Mouse (Mus musculus): ENCODE measurements around the gene Stkld1.
A peak's percentile ranks its signal among the peaks of the same experiment; 100 is the strongest.

Stkld1 gene

GRCm38 (mm10) chr2:26963923-26964723 is 30.3 kb downstream of the Stkld1 start, which contains the start of gene Rexo4:
Gene Rexo4 (minus strand): TSS chr2:26964386.
- peak; percentile 91 to 95 for DNase-seq (ENCODE audit: low spot score in 2 of 2)

DNA sequence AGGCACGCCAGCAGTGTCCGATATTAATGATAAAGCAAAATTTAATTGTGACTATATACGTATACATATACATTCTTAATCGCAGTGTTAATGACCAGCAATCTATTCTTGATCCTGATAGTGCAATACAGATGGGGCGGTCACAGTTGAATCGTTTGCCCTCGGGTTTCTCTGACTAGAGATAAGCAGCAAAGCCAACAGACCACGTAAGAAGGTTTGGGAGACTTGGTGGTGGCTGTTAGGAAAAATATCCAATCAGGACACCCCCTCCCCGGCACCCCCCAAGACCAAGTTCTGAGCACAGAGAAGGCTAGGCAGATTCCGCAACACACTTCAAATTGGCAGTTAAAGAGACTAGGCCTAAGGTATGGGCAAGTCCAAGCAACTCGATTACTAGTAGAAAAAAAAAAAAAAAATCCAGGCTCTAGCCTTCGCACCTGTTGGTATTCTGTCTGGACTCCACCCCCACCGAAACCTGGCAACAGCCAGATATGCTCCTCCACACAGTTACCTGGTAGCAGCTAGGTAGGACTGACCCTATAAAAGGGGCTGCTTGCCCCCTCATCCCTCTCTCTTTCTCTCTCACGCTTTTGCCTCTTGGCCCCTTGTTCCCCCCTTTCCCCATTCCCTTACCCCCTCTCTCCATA is 31.0 kb downstream of the Stkld1 start:
- DNase-seq (ENCODE audit: low spot score in 2 of 2) = no peak

- DNase-seq (ENCODE audit: low spot score in 2 of 2) = no peak
These were observed 33.4 kb downstream of the Stkld1 start for GRCm38 (mm10) chr2:26967262-26967661.

- DNase-seq (ENCODE audit: low spot score in 2 of 2) = no peak
These were observed 39.3 kb downstream of the Stkld1 start, which contains the start of gene Adamts13 for GRCm38 (mm10) chr2:26973116-26973515. Gene Adamts13 (plus strand): TSS chr2:26973416.

DNA sequence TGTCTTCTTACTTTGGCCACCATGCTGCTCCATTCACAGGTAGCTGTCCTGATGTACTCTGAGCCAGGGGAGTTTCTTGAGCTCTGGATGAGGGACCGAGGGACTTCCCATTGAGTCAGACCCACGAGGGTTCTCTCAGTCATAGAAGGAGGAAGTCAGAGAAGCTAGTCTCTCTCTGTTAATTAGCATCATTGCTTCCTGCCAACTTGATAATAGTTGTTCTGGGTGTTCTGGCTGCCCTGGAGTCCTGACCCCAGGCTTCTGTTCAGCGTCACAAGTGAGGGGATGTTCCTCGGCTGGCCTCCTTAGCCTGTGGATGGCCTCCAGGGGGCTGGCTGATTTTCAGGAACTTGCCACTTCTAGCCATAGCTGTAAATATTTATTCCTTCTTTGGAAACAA is 40.1 kb downstream of the Stkld1 start:
- no peak for DNase-seq (ENCODE audit: low spot score in 2 of 2)

DNA sequence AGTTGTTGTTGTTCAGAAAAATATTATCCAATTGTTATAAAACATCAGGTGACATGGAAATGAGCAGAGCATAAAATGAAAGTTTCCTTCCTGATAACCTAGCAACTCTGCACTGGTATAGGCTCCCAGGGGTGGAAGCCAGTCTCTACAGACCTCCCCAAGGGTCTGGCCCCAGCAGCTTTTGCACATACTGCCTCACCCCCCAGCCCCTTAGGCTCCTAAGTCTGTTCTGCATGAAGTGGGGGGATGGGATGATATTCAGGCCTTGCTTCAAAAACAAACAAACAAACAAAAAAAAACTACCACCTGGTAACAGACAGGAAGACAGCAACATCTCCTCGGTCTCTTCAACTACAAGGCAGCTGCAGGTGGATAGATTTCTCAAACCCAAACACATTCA is 46.5 kb downstream of the Stkld1 start:
- DNase-seq (ENCODE audit: low spot score in 2 of 2) = no peak

DNA sequence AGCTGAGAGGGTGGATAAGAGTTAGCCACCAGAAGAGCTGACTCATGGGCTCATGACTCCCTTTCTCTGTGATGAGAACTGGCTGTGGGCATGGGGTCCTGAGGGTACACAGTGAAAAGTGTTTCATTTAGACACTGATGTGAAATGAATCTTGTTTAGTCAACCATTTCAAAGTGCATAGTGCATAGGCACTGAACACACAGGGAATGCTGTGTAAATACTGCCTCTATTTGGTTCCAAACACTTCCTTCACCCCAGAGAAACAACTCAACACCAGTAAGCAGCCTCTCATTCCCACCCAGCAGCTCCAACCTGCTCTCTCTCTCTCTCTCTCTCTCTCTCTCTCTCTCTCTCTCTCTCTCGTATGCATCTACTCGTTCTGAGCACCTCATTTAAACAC is 50.3 kb downstream of the Stkld1 start:
- DNase-seq (ENCODE audit: low spot score in 2 of 2) = no peak

GRCm38 (mm10) chr2:26984640-26985039 is 50.8 kb downstream of the Stkld1 start:
- no peak for DNase-seq (ENCODE audit: low spot score in 2 of 2)

DNA sequence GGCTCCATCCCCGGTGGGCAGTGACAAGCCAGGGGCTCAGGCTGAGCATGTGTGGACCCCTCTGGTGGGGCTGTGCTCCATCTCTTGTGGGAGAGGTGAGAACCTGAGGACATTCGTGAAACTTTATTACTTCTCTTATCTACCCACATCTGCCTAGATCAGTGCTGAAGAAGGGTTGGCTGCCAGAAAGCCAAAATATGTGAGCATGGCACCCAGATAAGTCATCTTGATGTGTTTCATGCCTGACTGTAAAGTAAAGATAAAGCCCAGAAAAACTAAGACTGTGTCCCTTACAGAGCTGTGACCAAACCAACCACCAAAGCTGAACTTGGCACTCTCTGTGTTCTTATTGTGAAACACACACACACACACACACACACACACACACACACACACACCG is 60.1 kb downstream of the Stkld1 start:
- no peak for DNase-seq (ENCODE audit: low spot score in 2 of 2)

DNA sequence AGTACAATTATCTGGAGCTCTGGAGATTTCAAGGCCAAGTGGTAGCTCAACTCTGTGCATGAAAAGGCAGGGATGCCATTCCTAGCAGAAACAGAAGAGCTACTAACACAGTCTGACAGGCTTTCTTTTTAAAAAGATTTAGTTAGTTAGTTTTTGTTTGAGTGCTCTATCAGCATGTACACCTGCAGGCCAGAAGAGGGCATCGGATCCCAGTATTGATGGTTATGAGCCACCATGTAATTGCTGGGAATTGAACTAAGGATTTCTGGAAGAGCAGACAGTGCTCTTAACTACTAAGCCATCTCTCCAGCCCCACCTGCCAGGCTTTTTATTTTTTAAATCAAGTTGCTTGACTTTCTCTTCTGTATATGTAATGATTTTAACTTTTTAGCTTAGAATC is 63.7 kb downstream of the Stkld1 start:
- no peak for DNase-seq (ENCODE audit: low spot score in 2 of 2)

DNA sequence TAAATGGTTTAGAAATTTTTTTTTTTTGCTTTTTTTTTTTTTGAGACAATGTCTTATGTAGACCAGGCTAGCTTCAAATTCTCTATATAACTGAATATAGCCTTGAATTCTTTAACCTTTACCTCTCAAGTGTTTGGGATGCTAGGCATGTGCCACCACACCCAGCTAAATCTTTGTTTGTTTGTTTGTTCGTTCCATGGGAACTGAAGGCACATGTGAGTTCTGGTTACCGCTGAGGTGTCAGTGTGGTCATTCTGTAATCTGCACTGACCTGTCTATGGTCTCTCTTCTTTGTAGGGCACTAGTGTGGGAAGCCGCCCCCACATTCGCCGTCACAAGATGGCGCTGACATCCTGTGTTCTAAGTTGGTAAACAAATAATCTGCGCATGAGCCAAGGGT is 64.1 kb downstream of the Stkld1 start:
- DNase-seq (ENCODE audit: low spot score in 2 of 2) = no peak
